Mouse (Mus musculus) G1E (cell line): Measurements from ENCODE around the gene Polr3a. TPM values are rescaled to one million over a fixed set of nuclear protein-coding genes. Genes with fewer than 3 reads are reported as not detected.

Experiments used
- ATAC-seq: 2 replicates; pipeline ENCODE4 v1.8.0; 2016; ENCODE audit warnings: mild to moderate bottlenecking; ENCODE audit not compliant: insufficient number of reproducible peaks, poor library complexity, low FRiP score, severe bottlenecking; ENCODE audit errors: extremely low read depth
- DNase-seq: peaks from one replicate; pipeline ENCODE4 v3.0.0; 2012; ENCODE audit warnings: low spot score
- H3K27me3 ChIP-seq: 2 replicates; pipeline ENCODE4 v1.6.1; 2012; ENCODE audit warnings: mild to moderate bottlenecking, low read length, inconsistent platforms; ENCODE audit not compliant: insufficient read depth
- H3K36me3 ChIP-seq: replicated peaks from 2 replicates; pipeline ENCODE3; 2012; ENCODE audit warnings: mild to moderate bottlenecking, inconsistent platforms
- H3K4me1 ChIP-seq: 2 replicates; pipeline ENCODE4 v1.6.1; 2012; ENCODE audit warnings: low read depth, low read length, inconsistent platforms, mixed read lengths; ENCODE audit not compliant: insufficient read depth
- H3K4me3 ChIP-seq: 2 replicates; pipeline ENCODE4 v1.5.1; 2012; ENCODE audit warnings: low read depth, mild to moderate bottlenecking, inconsistent platforms, low read length, moderate library complexity, mixed read lengths
- H3K9me3 ChIP-seq: replicated peaks from 2 replicates; pipeline ENCODE4 v1.6.1; 2012; ENCODE audit warnings: inconsistent platforms
- CTCF ChIP-seq: IDR thresholded peaks from 2 replicates; pipeline ENCODE4 v1.5.1; 2012; ENCODE audit warnings: low read depth, low read length, inconsistent platforms, mixed read lengths
- GATA1 ChIP-seq: IDR thresholded peaks from 2 replicates; pipeline ENCODE4 v1.6.1; 2012; ENCODE audit warnings: borderline replicate concordance, low read length, inconsistent platforms, mixed read lengths
- GATA2 ChIP-seq: IDR thresholded peaks from 2 replicates; pipeline ENCODE4 v1.6.1; 2012; ENCODE audit warnings: low read depth, low read length, inconsistent platforms, borderline replicate concordance
- POLR2AphosphoS5 ChIP-seq: IDR thresholded peaks from 2 replicates; pipeline ENCODE4 v1.6.1; 2012; ENCODE audit warnings: low read depth, low read length, inconsistent platforms; ENCODE audit not compliant: insufficient replicate concordance
- TAL1 ChIP-seq: conservative IDR thresholded peaks from 2 replicates; pipeline ENCODE4 v1.6.1; 2012; ENCODE audit warnings: low read depth, low read length, inconsistent platforms, mixed read lengths
- polyA plus RNA-seq: library from polyadenylated mRNA; stranded (reverse); fragments of >175 nt; gene quantifications from 2 replicates; pipeline ENCODE4 v1.2.3, GENCODE M21; 2012
- total RNA-seq, 2 experiments: library from RNA; stranded (forward) in 1 of 2; stranded (reverse) in 1 of 2; fragments of 200-1000 nt in 1 of 2; fragments of >200 nt in 1 of 2; fragmentation: Nextera tagmentation in 1 of 2; gene quantifications; 2 replicates each; pipeline ENCODE4 v1.2.3; 2014 to 2017

Polr3a gene
- total and polyA plus RNA-seq, 3 experiments, result 5.6 to 43.8 (median 26.1) TPM

DNA sequence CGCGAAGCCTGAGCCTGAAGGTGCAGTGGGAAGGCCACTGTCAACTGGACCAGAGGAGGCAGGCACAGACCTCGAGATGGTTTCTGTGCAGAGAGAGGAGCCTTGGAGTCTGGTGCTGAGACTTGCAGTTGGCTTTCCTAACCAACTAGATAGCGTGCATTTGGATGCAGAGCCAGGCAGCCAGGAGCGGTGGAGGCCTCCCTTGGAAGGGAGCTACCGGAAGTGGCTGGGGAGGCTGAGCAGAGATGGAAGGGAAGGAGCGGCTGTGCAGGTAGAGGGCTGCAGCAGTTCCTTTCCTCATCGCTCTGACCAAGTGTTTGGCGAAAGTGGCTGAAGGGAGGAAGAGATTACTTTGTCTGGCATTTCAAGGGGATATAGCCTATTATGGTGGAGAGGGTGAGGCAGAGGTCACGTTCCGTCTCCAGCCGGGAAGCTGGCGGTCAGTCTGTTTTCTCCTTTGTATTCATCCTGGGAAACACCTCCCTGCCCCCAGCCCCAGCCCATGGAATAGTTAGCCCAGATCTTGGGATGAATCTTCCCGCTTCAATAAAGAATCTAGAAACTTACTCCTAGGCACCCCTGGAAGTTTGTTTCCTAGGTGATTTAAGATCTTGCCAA, 20.7 kb upstream of the Polr3a start:
- H3K4me3 ChIP-seq, result no peak overlapping the region
- ATAC-seq (no peak), DNase-seq (no peak)
- peaks cover 10% of the 10 kb centered on the region; the same call in 1 of the 2 replicates for H3K27me3 ChIP-seq
- H3K4me1 ChIP-seq, result no peaks in the 10 kb centered on the region
- H3K36me3 ChIP-seq, result no peaks in the 10 kb centered on the region
- peaks cover 4% of the 10 kb centered on the region for H3K9me3 ChIP-seq
- TF ChIP-seq TAL1 (no peak), GATA2 (no peak), POLR2AphosphoS5 (no peak), CTCF (no peak), GATA1 (no peak)

DNA sequence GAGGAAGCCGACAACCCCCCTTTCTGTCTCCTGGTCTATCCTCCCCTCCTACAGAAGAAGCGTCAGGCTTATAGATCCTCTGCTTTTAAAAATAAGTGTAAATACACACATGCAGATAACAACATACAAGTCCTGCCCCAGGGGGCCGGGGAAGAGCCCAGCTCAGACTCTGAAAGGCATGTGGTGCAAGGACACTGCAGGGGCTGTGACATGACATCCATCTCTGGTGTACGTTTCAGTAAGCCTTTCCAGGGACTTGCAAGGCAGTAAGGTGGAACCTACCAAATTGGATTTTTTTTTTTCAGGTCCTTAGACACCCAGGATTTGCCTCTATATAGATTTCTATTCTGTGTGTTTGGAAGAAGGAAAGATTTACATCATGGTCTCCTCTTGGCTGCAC, 14.4 kb upstream of the Polr3a start:
- no peak overlapping the region for H3K4me3 ChIP-seq
- no peak for DNase-seq
- no peak; the same call in 1 of the 2 replicates for TF ChIP-seq POLR2AphosphoS5
- no peak for TF ChIP-seq GATA2

DNA sequence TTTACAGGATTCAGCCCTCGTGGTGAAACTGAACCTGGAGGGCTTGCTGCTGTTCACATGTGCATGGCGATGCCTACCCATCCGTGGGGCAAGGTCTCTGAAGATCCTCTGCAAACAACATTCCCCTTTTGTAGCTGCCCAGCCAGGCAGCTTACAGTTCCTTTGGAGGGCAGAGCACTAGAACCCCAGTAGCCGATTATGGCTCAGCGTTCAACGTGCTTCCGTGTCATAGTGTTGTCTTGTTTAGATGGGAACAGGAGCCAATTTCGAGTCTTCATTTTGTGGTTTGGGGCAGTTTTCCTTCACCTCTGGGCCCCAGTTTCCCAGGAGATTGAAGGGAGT, 14.0 kb upstream of the Polr3a start:
- TF ChIP-seq POLR2AphosphoS5, result 0 out of 2 replicates have a peak, but pooled peaks have one; percentile 9
- TF ChIP-seq TAL1, result no peak
- ATAC-seq (no peak), DNase-seq (no peak)
- Histone ChIP-seq H3K36me3 (peaks cover 58% of the 10 kb centered on the region), H3K4me1 (peaks cover 40% of the 10 kb centered on the region), H3K9me3 (peaks cover 2% of the 10 kb centered on the region; the same call in 1 of the 2 replicates), H3K4me3 (no peak overlapping the region), H3K27me3 (no peaks in the 10 kb centered on the region)

More for the DNA sequence above, 14.4 kb upstream of the Polr3a start:
- Histone ChIP-seq H3K4me1 (peaks cover 38% of the 10 kb centered on the region), H3K36me3 (peaks cover 53% of the 10 kb centered on the region), H3K9me3 (peaks cover 2% of the 10 kb centered on the region; the same call in 1 of the 2 replicates), H3K27me3 (no peaks in the 10 kb centered on the region)
- ATAC-seq, result no peak

DNA sequence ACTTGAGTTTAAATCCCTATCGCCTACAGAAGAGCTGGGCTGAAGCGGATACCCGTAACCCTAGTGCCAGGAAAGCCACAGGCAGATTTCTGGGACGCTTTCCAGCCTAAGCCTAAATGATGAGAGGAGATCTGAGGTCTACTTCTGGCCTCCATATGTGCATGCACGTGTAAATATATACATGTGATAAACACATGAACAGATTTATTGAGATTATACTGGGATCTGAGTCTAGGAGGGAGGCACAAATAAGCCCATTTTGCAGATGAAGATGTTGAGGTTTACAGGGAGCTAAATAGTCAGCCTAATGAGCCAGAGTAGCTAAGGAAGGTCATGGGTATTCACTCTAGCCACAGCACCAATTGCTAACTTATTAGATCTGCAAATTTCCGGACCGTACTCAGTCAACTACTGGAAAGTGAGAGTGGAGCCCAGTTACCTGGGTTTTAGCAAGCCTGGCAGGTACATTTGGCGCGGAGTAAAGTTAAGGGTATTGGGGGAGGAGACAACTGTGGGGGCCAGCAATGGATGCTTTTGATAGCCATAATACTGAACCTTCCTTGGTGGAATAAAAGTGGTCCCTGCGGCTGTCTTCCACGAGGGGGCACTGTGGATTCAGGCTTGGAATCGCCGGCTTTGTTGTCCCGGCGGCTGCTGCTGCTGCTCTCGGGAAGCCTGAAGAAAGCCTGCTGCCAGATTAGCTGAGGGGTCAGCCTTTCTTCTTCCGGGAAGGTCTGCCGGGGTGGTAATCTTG, 13.4 kb upstream of the Polr3a start:
- H3K4me1 ChIP-seq, result peaks cover 43% of the 10 kb centered on the region
- TF ChIP-seq CTCF (peak; percentile 40; the same call in 1 of the 2 replicates), TAL1 (no peak)
- no peaks in the 10 kb centered on the region for H3K27me3 ChIP-seq
- no peak for DNase-seq
- no peak overlapping the region for H3K4me3 ChIP-seq
- peaks cover 63% of the 10 kb centered on the region for H3K36me3 ChIP-seq
- ATAC-seq, result peak; percentile 35; the same call in 1 of the 2 replicates
- H3K9me3 ChIP-seq, result peaks cover 2% of the 10 kb centered on the region; the same call in 1 of the 2 replicates

DNA sequence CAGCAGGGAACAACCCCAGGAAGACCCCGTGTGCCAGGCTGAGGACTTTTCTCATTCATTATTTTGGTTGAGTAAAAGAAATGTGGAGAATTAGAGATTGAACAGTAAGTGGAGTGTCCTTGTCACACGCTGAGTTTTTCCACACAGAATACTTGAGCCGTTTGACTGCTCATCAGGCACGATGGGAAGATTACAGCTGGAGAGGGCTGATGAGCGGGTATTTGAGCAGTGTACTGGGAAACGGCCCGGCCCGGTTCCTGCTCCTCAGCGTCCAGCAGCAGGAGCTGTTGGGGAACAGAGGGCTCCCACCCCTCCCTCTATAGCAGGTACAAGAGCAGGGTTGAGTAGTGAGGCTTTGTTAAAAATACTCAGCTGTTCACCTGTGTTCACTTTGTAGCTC, 12.6 kb upstream of the Polr3a start:
- Histone ChIP-seq H3K27me3 (no peaks in the 10 kb centered on the region), H3K9me3 (peaks cover 2% of the 10 kb centered on the region; the same call in 1 of the 2 replicates), H3K36me3 (peaks cover 71% of the 10 kb centered on the region), H3K4me3 (no peak overlapping the region), H3K4me1 (peaks cover 50% of the 10 kb centered on the region)
- DNase-seq (no peak), ATAC-seq (no peak)
- TF ChIP-seq POLR2AphosphoS5 (no peak), GATA1 (no peak), TAL1 (no peak), CTCF (no peak), GATA2 (no peak)

DNA sequence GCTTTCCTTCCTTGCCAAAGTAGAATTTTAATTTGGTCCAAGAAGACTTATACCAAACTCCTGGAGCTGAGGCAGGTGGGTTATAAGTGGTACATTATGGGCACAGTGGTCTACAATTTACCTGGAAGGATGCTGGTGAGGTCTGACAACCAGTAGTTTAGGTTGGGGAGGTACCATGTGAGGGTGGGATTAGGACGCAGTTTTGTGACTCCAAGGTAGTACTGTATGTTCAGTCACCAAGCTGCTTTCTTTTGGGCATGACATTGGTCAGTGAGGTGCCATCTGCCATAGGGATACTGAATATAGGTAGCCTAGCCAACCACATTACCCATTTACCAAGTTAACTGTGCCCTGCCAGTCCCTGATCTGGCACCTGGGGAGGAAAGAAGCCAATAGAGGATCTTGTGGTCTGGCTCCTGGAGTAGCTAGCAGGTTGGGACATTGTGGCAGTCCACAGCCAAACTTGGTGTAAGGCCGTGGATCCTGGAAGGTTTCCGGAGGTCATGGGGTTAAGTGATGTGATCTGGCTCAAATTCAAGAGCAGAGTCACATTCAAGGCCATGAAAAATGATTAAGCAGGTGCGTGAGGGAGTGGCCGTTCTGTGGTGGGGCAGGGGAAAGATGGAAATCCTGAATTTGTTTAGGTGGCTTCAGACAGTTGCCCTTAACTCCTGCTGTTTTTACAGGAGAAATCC, 11.8 kb upstream of the Polr3a start:
- Histone ChIP-seq H3K9me3 (peaks cover 2% of the 10 kb centered on the region; the same call in 1 of the 2 replicates), H3K4me3 (no peak overlapping the region), H3K4me1 (peaks cover 58% of the 10 kb centered on the region), H3K27me3 (no peaks in the 10 kb centered on the region), H3K36me3 (peaks cover 79% of the 10 kb centered on the region)
- ATAC-seq (no peak), DNase-seq (no peak)
- TF ChIP-seq POLR2AphosphoS5 (no peak; the same call in 1 of the 2 replicates), CTCF (no peak), GATA2 (no peak), GATA1 (no peak), TAL1 (no peak)
